Mouse (Mus musculus) thymus, postnatal 4 days (tissue): ENCODE data around the gene Fuom.
A peak's percentile ranks its signal among the peaks of the same experiment; 100 is the strongest.

Experiments
- DNase-seq: peaks from one replicate; pipeline ENCODE4 v3.0.0; 2021

The Fuom gene

DNA sequence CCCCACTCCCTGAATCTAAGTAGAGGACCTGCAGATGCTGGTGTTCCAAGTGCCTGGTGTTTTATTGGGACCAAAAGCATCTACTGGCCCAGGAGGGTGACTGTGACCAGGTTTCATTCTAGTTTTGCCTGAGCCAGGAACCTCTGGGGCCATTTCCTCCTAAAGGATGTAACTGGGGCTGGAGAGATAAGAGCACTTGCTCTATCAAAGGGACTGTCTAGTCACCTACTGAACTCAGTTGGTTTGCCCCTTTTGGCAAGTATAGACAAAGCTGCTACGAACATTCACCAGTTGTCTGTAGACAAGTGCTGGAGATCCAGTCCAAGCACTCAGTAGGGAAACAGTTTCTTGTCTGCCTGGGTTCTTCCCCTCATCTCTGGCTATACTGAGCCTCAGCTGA is 3.8 kb downstream of the Fuom start:
- DNase-seq, result no peak

DNA sequence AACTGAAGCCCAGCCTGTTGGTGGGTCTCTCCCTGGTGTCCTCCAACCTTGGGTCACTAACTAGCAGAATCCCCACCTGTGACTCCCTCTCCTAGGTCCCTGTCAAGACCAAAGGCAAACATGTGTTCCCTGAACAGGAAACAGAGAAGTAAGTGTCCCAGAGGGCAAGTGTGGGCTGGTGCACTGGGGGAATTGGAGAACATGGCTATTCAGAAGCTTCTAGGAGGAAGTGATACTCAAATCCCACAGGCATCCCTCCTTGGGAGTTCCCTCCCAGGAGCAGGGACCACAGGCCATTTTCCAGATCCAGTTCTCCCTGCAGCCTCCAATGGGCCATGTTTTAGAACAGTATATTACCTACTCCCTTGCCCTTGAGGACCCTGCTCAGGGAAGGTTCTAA is 6.2 kb downstream of the Fuom start:
- DNase-seq, result no peak

GRCm38 (mm10) chr7:140095556-140095955 is 6.7 kb downstream of the Fuom start:
- no peak for DNase-seq

DNA sequence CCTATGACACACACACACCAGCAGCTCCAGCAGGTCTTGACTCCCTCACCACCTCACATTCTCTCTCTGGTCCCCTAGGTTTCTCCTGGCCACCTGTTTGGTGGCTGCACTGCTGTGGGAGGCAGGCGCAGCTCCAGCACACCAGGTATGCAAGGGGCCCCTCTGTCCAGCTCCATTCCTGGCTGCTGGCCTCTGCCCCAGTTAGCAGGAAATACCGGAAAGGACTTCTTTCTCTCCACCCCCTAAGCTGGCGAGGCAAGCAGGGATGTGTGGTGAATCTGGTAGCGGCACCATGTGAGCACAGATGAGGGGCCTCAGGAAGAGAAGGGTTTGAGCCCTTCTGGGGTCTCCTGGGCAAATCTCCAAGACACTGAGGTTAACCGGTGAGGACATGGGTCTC is 7.3 kb downstream of the Fuom start:
- no peak for DNase-seq

DNA sequence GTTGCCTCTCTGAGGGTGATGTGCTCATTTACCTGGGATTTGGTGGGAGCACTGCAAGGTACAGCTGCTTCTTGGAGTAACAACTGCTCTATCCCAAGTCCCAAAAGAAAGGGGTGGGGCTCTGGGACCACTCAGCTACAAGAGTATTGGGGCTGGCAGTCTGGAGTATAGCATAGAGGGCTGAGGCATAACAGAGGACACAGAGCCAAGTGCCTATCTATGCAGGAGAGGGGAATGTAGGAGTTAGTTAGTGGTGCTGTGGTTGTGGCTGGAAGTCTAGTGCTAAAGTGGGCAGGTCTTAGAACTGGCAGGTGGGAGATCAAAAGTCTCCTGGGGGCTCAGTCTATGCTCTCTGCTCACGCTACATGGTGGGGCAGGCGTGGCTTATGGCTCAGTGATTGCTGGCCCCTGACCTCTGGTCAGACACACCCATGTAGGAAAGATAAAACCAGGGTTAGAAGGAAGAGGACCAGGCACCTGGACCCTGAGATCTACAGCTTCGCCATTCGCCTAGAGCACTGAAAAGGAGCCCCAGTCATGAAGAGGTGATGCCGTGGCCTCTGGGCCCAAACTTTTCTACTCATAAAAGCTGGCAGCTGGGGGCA is 9.2 kb downstream of the Fuom start, which contains the start of gene Prap1:
TSS of gene Prap1 (plus strand) at position 472 of the 605 bp plus-strand sequence.
- no peak for DNase-seq

GRCm38 (mm10) chr7:140090601-140091000 is 11.6 kb downstream of the Fuom start:
- no peak for DNase-seq

DNA sequence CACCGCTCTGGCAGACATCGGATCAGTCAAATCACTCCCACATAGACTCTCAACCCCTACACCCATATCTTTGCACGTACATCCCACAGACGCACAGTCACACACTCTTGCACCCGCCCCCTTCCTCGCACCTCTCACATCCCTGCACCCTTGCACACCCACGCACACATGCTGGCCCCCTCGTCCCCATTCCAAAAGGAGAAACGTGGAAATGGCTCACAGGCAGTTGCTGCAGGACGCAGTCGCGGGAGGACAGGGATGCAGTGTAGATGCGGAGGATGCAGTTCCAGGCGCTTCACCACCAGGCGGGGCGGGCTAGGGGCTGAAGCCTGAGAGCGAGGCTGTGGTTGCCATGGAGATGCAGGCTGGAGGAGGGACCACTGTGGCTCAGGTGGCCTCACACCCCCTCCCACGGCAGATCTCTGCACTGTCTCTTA is 20.0 kb downstream of the Fuom start, which contains the start of gene Caly:
TSS of gene Caly (minus strand) at position 307 of the 437 bp plus-strand sequence.
- peak; percentile 77 for DNase-seq

GRCm38 (mm10) chr7:140081408-140082241 is 20.6 kb downstream of the Fuom start:
- DNase-seq, result no peak

GRCm38 (mm10) chr7:140080503-140081156 is 21.6 kb downstream of the Fuom start:
- peak; percentile 62 for DNase-seq

GRCm38 (mm10) chr7:140078711-140079110 is 23.5 kb downstream of the Fuom start:
- DNase-seq, result peak; percentile 78

DNA sequence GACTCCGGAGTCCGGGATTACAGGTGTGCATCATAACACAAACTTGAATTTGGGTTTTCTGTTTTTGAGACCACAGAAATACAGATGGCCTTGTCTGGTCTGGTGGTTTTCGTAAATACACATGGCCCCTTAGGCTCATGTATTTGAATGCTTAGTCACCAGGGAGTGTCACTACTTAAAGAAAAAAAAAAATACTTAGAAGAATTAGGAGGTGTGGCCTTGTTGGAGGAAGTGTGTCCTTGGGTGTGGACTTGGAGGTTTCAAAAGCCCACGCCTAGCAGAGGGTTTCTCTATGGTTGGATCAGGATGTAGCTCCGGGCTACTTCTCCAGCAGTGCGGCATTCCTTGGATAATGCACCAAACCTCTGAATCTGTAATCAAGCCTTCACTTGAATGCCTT is 24.5 kb downstream of the Fuom start:
- no peak for DNase-seq

DNA sequence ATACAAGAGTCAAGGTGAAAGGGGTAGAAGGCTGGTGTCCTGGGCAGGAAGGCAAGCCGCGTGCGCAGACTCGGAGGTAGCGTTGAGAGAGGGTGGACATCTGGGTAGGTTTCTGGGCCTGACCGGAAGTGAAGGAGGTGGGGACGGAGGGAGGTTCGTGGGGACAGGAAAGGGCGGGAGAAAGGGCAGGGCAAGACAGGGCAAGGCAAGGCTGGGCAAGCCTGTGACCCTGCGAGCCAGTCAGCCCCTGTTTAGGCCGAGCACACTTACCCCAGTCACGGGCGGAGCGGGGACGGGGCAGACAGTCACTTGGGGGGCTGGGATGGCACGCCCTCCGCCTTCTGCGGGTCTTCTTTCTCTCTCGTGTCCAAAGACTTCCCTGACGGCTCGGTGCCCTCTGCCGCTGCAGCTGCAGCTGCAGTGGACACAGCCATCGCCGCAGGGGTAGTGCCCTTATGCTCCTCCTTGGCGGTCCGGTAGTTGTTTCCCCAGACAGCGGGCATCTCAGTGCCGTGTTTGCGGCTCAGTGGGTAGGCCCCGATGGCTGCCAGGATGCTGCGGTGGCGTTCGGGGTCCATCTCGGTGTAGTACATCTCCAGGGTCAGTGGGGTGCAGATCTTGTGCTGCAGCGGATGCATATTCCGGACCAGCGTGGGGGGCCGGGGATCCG is 32.1 kb downstream of the Fuom start:
- no peak for DNase-seq

- DNase-seq, result no peak
Measured at GRCm38 (mm10) chr7:140067397-140067796, 34.8 kb downstream of the Fuom start.

DNA sequence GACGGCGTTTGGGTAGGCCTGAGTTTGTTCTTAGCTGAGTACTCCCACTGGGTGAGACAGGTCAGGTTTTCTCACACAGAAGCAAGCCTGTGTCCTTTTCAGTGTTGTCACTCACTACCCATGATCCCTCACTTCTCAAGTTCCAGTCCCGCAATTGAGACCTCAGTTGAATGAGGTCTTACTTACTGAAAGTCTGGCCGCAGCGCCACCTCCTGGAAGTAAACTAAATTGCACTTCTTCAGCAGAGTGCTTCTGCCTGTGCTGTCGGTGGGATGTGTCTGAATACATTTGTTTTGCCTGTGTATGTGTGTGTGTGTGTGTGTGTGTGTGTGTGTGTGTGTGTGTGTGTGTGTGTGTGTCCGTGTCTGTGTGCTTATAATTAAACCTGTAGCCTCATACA is 39.1 kb downstream of the Fuom start:
- peak; percentile 83 for DNase-seq

DNA sequence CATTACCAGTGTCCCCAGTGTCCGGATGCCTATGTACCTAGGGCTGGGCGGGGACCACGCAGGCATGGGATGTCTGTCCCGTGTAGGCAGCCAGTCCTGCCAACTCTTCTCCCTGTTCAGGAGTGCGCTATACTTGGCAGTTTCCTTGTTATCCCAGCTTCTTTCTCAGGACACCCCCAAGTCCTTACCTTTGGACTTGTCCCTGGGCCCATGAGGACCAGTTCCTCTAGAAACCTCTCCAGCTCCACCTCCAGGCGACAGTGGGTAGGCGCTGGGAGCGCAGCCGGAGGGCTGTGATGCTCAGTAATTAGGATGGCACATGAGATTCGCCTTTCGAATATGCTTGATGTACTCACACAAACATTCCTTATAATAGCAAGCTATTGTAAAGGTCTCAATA is 39.9 kb downstream of the Fuom start:
- peak; percentile 44 for DNase-seq

DNA sequence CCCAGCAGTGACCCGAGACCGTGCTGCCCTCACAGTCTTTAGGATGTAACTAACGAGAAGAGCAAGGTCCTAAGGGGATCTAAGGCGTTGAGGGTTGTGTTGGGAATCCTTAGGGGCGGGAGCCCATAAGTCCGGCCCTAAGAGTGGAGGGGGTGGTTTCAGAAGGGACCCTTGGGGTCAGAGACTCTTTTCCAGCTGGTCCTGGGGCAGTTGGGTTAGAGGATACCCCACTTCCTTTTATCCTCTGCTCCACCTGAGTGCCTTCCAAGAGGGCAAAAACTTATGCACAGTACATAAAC is 40.5 kb downstream of the Fuom start:
- DNase-seq, result no peak

DNA sequence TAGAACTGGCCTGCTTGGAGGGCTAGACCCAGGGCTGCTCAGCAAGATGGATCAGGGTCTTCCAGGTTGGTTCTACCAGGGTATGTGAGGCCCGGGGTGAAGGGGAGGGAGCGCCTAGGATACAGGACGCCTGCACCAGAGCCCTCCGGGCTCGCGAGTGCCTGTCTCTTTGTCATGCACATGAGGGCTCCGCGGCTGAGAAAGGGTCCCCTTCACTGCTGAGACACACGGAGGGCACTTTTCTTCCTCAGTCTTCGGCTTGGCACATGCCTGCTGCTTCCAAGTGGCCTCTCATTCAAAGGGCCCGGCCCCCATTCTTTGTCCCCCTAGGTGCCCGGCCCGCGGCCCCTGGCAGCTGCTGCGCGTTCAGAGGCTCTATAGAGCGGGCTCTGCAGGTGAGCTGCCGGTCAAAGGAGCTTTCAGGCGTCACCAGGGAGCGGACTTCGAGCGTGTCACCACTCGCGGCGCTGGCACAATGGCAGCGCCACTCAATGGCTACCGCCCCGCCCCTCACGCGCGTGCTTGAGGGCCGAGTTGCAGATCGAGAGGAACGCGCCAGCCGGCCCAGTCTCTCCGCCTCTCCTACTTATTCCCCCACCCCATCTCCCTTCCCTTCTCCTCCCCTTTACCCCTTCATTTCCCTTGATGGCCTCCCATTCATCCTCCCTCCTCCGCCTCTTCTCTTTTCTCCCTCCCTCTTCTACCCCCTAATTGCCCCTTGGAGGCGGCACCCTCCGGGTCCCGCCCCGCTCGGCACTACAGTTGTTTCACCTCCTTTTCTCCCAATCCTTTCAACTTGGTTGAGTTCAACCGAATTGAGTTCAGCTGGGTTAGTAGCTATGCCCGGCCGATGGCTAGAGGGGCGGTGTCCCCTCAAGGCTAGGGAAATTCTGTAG is 41.1 kb downstream of the Fuom start:
- peak; percentile 23 for DNase-seq

- no peak for DNase-seq
Measured at GRCm38 (mm10) chr7:140059601-140060000, 42.6 kb downstream of the Fuom start.

DNA sequence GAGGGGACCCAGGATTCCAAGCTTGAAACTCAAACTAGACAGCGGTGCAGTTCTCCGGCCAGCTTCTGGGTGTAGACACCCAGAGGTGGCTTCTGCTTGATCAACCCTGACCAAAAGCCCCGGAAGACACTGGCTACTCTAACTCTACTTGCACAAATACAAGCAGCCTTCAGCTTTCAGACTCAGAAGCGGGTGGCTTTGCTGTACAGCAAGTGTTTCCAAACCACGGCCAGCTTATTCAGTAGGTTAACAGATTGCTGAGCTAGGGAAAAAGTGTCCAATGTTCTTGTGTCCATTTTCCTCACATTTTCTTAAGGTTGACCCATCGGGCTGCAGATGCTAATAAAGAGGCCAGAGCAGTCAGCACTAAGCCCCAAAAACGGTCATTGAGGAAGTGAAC is 43.7 kb downstream of the Fuom start:
- DNase-seq, result no peak

DNA sequence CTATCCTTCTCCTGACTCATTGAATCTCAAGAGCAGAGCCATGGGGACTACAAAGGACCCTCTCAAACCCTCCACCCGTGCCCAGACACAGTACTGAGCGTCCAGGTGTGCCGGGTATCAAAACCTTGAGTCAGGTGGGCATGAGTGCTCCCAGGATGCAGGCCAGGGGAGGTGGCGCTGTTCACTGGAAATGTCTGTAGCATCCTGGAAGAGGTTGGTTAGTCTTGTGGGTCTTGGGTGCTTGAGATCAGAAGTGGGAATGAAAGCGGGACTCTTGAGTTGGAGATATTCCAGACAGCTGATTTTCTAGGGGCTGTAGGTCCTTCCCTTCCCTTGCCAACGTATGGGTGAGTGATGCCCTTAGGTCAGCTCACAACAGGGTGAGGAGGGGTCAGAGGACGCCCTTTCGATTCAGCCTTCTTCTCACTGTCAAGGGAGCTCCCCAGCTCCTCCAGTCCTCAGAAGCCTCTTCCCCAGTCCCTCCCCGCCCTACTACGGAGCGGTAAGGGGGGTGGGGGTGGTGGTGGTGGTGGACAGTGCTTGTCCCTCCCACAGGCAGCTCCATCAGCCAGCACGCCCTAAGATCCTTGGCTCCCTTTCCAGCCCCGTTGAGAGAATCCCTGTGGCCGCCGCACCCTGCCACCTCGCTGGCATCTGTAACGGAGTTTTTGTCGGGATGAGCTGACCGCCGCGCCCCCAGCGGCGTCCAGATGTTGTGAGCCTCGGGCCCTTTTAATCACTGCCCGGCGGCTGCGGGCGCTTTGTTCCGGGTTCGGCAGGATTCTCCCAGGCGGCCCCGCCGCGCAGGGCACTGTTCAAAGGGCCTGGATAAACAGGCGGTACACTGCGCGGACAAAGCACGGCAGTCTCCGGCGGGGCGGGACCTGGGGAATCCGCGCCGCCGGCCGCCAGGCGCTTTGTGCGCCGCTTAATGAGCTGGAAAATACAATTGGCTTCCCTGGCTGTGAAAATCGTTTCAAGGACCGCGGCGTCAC is 44.5 kb downstream of the Fuom start:
- DNase-seq, result no peak

GRCm38 (mm10) chr7:140054124-140054523 is 48.1 kb downstream of the Fuom start:
- DNase-seq, result no peak
